Mouse (Mus musculus) heart, postnatal 0 days (tissue): ENCODE data around the gene Sh3rf1.

Experiments used
- CTCF ChIP-seq: IDR thresholded peaks from 2 replicates; pipeline ENCODE4 v1.5.1; 2016; ENCODE audit warnings: antibody characterized with exemption, control low read depth, low read depth
- EP300 ChIP-seq: IDR thresholded peaks from 2 replicates; pipeline ENCODE4 v1.6.1; 2016; ENCODE audit warnings: antibody characterized with exemption, low read depth

GRCm38 (mm10) chr8:61316813-61317534, 93.3 kb downstream of the Sh3rf1 start:
- no peak for TF ChIP-seq CTCF
- TF ChIP-seq EP300 = no peak
